Comparison of ENCODE assay signal across 8 mouse cellular contexts in the genomic region with DNA sequence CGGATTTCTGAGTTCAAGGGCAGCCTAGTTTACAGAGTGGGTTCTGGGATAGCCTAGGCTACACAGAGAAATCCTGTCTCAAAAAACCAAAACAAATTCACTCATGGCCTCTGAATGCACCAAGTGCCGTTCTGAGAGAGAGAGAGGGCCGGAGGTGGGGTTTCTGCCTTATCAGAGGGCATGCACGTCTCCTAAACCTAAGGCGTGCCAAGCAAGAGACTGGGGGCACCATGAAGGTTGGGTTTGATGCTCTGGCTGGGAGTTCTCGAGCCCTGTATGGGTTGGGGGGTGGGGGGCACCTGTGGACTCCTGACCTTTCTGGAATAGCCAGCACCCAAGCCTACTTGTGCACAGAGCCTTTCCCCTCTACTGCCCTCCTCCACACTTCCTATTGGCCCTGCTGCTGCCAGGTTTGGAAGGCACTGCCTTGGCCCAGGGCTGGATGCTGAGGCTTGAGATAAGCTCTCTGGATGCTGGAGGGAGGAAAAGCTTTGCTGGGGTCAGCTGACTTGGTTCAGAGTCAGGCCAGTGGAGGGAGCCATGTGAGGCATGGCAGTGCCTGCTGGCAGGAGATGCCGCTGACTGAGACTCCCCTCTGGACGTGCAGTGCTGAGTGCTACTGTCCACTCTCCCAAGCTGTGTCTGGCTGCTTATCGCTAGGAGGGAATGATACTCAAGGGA. TPM values are rescaled to one million over a fixed set of nuclear protein-coding genes. Genes with fewer than 3 reads are reported as not detected.
A peak's percentile ranks its signal among the peaks of the same experiment; 100 is the strongest.
DNase-seq lines count a peak whose midpoint lies in the region; ATAC-seq and TF ChIP-seq lines count a peak whose summit lies in the region.
"Had no signal": no experiment of that assay in that cellular context is flagged by ENCODE, and none has a peak within 500 bp of the region (broad histone marks: within the 10 kb centered on the region; RNA-seq: fewer than 3 reads in every experiment).

No protein-coding gene starts in this region.

- 59% methylated on average over 9 of the region's 9 CpGs for WGBS in heart, embryonic 13.5 days
- WGBS in lung, embryonic 15.5 days = 71% methylated on average over 9 of the region's 9 CpGs

- TF ChIP-seq CTCF in left cerebral cortex, adult 2 months (IDR thresholded peaks at IDR 0.05) = no peak; the same call in 1 of the 2 replicates
- TF ChIP-seq CTCF in bone marrow macrophage, adult 2 months (IDR thresholded peaks at IDR 0.05; ENCODE audit: low read depth, low read length) = no peak

- H3K27ac ChIP-seq in left cerebral cortex, adult 2 months = peak overlapping the region; percentile 99
- H3K27ac ChIP-seq in bone marrow macrophage, adult 2 months (ENCODE audit: insufficient read depth, low read depth, low read length) = peak overlapping the region; percentile 83
- H3K27ac ChIP-seq in heart, embryonic 13.5 days (replicated peaks) = peak overlapping the region; percentile 82
- H3K27ac ChIP-seq in lung, embryonic 15.5 days = no peak overlapping the region
- H3K27ac ChIP-seq: embryonic facial prominence, embryonic 12.5 days had no signal

- TF ChIP-seq POLR2A in bone marrow macrophage, adult 2 months (IDR thresholded peaks at IDR 0.05; ENCODE audit: borderline replicate concordance, low read depth, low read length) = no peak

- DNase-seq in left cerebral cortex, adult 2 months (ENCODE audit: extremely low spot score in 1 of 2, low spot score in 2 of 2) = no peak
- no peak for DNase-seq in left cerebral cortex, postnatal 36 days (ENCODE audit: low spot score in 2 of 2)
- no peak for DNase-seq in thymus, postnatal 0 days (ENCODE audit: low spot score)
- DNase-seq in thymus, postnatal 25 days = no peak

- no peaks in the 10 kb centered on the region for H3K9me3 ChIP-seq in heart, embryonic 13.5 days
- H3K9me3 ChIP-seq in lung, embryonic 15.5 days = no peaks in the 10 kb centered on the region
- H3K9me3 ChIP-seq: embryonic facial prominence, embryonic 12.5 days had no signal

- ATAC-seq in heart, embryonic 13.5 days (ENCODE audit: extremely low read depth, insufficient number of reproducible peaks, low FRiP score, low TSS enrichment) = peak; percentile 54
- ATAC-seq in lung, embryonic 15.5 days (ENCODE audit: borderline replicate concordance, extremely low read depth, low FRiP score, low TSS enrichment) = no peak

- peak overlapping the region; percentile 85 for H3K4me2 ChIP-seq in heart, embryonic 13.5 days
- 0 out of 2 replicates have a peak overlapping the region, but pooled peaks have one; percentile 91 for H3K4me2 ChIP-seq in lung, embryonic 15.5 days

- peak overlapping the region; percentile 50; the same call in 1 of the 2 replicates for H3K9ac ChIP-seq in heart, embryonic 13.5 days
- H3K9ac ChIP-seq in lung, embryonic 15.5 days = no peak overlapping the region
- H3K9ac ChIP-seq: embryonic facial prominence, embryonic 12.5 days had no signal

- H3K36me3 ChIP-seq in heart, embryonic 13.5 days = peaks cover 14% of the 10 kb centered on the region; the same call in 1 of the 2 replicates
- H3K36me3 ChIP-seq in lung, embryonic 15.5 days = 0 out of 2 replicates have a peak, but pooled peaks cover 3% of the 10 kb centered on the region
- H3K36me3 ChIP-seq: embryonic facial prominence, embryonic 12.5 days had no signal

- H3K27me3 ChIP-seq in heart, embryonic 13.5 days (replicated peaks) = no peaks in the 10 kb centered on the region
- H3K27me3 ChIP-seq in lung, embryonic 15.5 days = peaks cover 13% of the 10 kb centered on the region; the same call in 1 of the 2 replicates
- H3K27me3 ChIP-seq: embryonic facial prominence, embryonic 12.5 days had no signal

- intact Hi-C loops in left cerebral cortex, adult 2 months (cut with DNase I) = loop anchor here (2.0 kb wide), 3 partner anchors 45 to 167 kb away; no protein-coding TSS in a partner anchor
- intact Hi-C loops in left cerebral cortex, postnatal 36 days (cut with DNase I) = loop anchor here (5.0 kb wide), 1 partner anchor 46 kb away; no protein-coding TSS in a partner anchor

- H3K4me3 ChIP-seq in left cerebral cortex, adult 2 months = peak overlapping the region; percentile 16; the same call in 1 of the 2 replicates
- H3K4me3 ChIP-seq in bone marrow macrophage, adult 2 months (ENCODE audit: insufficient read depth, low read length) = peak overlapping the region; percentile 3
- H3K4me3 ChIP-seq in heart, embryonic 13.5 days = peak overlapping the region; percentile 75
- H3K4me3 ChIP-seq in lung, embryonic 15.5 days = no peak overlapping the region

- peaks cover 42% of the 10 kb centered on the region for H3K4me1 ChIP-seq in bone marrow macrophage, adult 2 months (ENCODE audit: control insufficient read depth, insufficient read depth, low read length)
- peaks cover 64% of the 10 kb centered on the region for H3K4me1 ChIP-seq in heart, embryonic 13.5 days
- H3K4me1 ChIP-seq in lung, embryonic 15.5 days = peaks cover 63% of the 10 kb centered on the region

RNA-seq across cellular contexts. Expression of gene Slc48a1, which starts 7.6 kb away (rescaled TPM):
- total RNA-seq in left cerebral cortex, adult 2 months (2021) = 100 to 1,000 TPM; 157 to 161 TPM
- 100 to 1,000 TPM; 165 to 196 TPM for total RNA-seq in left cerebral cortex, postnatal 36 days (2021)
- 261 and 265 TPM in 2 replicates for polyA plus RNA-seq in bone marrow macrophage, adult 2 months (2012; ENCODE audit: insufficient read depth, insufficient read length, missing spikeins)
- polyA plus RNA-seq in heart, embryonic 13.5 days (2015; fragmentation: Nextera tagmentation; extraction: Ambion mirVana) = 70.2 and 70.8 TPM in 2 replicates
- polyA plus RNA-seq in lung, embryonic 15.5 days (2015; fragmentation: Nextera tagmentation; extraction: Ambion mirVana) = 38.7 and 42.2 TPM in 2 replicates
- 44.5 and 48.3 TPM in 2 replicates for polyA plus RNA-seq in thymus, postnatal 0 days (2015; fragmentation: Nextera tagmentation; extraction: Ambion mirVana)

RNA-seq across cellular contexts. Expression of gene Rapgef3, which starts 18.1 kb away (rescaled TPM):
- 10 to 100 TPM; 46.5 to 50.4 TPM for total RNA-seq in left cerebral cortex, adult 2 months (2021)
- 10 to 100 TPM; 35.7 to 52.9 TPM for total RNA-seq in left cerebral cortex, postnatal 36 days (2021)
- polyA plus RNA-seq in bone marrow macrophage, adult 2 months (2012; ENCODE audit: insufficient read depth, insufficient read length, missing spikeins) = 2.6 and 3.7 TPM in 2 replicates
- 22.1 and 25.4 TPM in 2 replicates for polyA plus RNA-seq in heart, embryonic 13.5 days (2015; fragmentation: Nextera tagmentation; extraction: Ambion mirVana)
- 21.1 and 23.4 TPM in 2 replicates for polyA plus RNA-seq in lung, embryonic 15.5 days (2015; fragmentation: Nextera tagmentation; extraction: Ambion mirVana)
- 61.7 and 72.6 TPM in 2 replicates for polyA plus RNA-seq in thymus, postnatal 0 days (2015; fragmentation: Nextera tagmentation; extraction: Ambion mirVana)

RNA-seq across cellular contexts. Expression of gene Endou, which starts 54.7 kb away (rescaled TPM):
- 1 to 10 TPM; 2.8 to 4.7 TPM for total RNA-seq in left cerebral cortex, adult 2 months (2021)
- total RNA-seq in left cerebral cortex, postnatal 36 days (2021) = 1 to 10 TPM; 2.8 to 2.9 TPM
- polyA plus RNA-seq in bone marrow macrophage, adult 2 months (2012; ENCODE audit: insufficient read depth, insufficient read length, missing spikeins) = not detected in 2 replicates
- 0.23 and 0.45 TPM in 2 replicates for polyA plus RNA-seq in heart, embryonic 13.5 days (2015; fragmentation: Nextera tagmentation; extraction: Ambion mirVana)
- 0.48 and 1.1 TPM in 2 replicates for polyA plus RNA-seq in lung, embryonic 15.5 days (2015; fragmentation: Nextera tagmentation; extraction: Ambion mirVana)
- 159 and 186 TPM in 2 replicates for polyA plus RNA-seq in thymus, postnatal 0 days (2015; fragmentation: Nextera tagmentation; extraction: Ambion mirVana)

RNA-seq across cellular contexts. Expression of gene Hdac7, which starts 58.4 kb away (rescaled TPM):
- 10 to 100 TPM; 38.4 to 41.6 TPM for total RNA-seq in left cerebral cortex, adult 2 months (2021)
- total RNA-seq in left cerebral cortex, postnatal 36 days (2021) = 10 to 100 TPM; 21.4 to 36.4 TPM
- 14.8 and 16.0 TPM in 2 replicates for polyA plus RNA-seq in bone marrow macrophage, adult 2 months (2012; ENCODE audit: insufficient read depth, insufficient read length, missing spikeins)
- polyA plus RNA-seq in heart, embryonic 13.5 days (2015; fragmentation: Nextera tagmentation; extraction: Ambion mirVana) = 23.4 and 23.7 TPM in 2 replicates
- polyA plus RNA-seq in lung, embryonic 15.5 days (2015; fragmentation: Nextera tagmentation; extraction: Ambion mirVana) = 40.6 and 44.7 TPM in 2 replicates
- polyA plus RNA-seq in thymus, postnatal 0 days (2015; fragmentation: Nextera tagmentation; extraction: Ambion mirVana) = 111 and 122 TPM in 2 replicates

Comparison
In these comparisons a context has a peak if more than half of its experiments do, and no peak if none do; other contexts are left out.
1. RNA of gene Endou, which starts 54.7 kb away (polyA plus RNA-seq): 159 to 186 TPM in thymus, postnatal 0 days; 0.48 to 1.1 TPM in lung, embryonic 15.5 days, 0.23 to 0.45 TPM in heart, embryonic 13.5 days and not detected in bone marrow macrophage, adult 2 months; every median in the first group is over 10 times any median in the second.